Mouse (Mus musculus) layer of hippocampus, postnatal 25 days (tissue): ENCODE results near the gene Mapk13. TPM values are rescaled to one million over a fixed set of nuclear protein-coding genes. Genes with fewer than 3 reads are reported as not detected.
"Not testable (repeated sequence)": the region's sequence is repeated elsewhere in the genome, so short reads cannot be mapped to it uniquely, and the experiment has no call there.

Experiments used
- DNase-seq, 2 experiments: peaks; one replicate each; pipeline ENCODE4 v3.0.0; 2022; ENCODE audit warnings: mixed read lengths in 2 of 2, low spot score in 1 of 2; ENCODE audit errors: extremely low spot score in 1 of 2
- total RNA-seq, 2 experiments: library from RNA; stranded (reverse); gene quantifications; 2 replicates each; pipeline ENCODE4 v1.2.3; 2021

Mapk13 gene
- total RNA-seq, 2 experiments from 2014 or later, result 0.45 to 1.3 TPM

DNA sequence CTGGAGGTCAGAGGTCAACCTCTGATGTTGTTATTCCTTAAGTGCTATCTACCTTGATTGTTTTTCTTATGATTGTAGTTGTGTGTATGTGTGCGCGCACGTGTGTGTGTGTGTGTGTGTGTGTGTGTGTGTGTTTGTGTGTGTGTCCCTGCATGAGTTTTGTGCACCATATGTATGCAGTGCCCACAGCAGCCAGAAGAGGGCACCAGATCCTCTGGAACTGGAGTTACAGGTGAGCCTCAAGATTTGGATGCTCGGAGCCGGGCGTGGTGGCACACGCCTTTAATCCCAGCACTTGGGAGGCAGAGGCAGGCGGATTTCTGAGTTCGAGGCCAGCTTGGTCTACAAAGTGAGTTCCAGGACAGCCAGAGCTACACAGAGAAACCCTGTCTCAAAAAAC, 5.2 kb downstream of the Mapk13 start:
- not testable (repeated sequence) for DNase-seq

DNA sequence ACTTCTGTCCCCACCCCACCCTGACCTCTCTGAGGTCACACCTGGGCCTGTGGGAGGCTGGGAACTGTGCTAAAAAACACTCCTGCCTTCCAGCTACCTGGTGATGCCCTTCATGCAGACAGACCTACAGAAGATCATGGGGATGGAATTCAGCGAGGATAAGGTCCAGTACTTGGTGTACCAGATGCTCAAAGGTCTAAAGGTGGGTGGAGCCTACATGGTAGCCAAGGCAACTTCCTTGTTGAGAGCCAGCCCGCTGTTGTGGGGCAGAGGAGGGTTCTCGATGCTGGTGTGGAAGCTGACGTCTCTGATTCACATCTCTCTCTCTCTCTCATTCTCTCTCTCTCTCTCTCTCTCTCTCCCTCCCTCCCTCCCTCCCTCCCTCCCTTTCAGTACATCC, 6.1 kb downstream of the Mapk13 start:
- no peak for DNase-seq

DNA sequence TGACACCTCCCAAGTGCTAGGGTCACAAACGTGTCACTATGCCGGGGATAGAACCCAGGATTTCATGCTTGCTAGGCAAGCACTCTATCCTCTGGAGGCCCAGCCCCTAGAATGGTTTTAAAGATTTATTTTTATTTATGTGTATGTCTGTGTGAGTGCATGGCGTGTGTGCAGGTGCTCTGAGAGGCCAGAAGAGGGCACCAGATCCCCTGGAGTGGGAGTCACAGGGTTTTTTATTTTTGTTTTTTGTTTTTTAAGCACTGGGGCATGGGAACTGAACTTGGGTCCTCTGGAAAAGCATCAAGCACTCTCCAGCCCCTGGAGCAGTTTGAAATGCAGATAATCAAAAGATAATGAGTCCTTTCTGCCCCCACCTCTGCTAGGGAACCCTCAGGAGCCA, 7.7 kb downstream of the Mapk13 start:
- DNase-seq, result no peak

DNA sequence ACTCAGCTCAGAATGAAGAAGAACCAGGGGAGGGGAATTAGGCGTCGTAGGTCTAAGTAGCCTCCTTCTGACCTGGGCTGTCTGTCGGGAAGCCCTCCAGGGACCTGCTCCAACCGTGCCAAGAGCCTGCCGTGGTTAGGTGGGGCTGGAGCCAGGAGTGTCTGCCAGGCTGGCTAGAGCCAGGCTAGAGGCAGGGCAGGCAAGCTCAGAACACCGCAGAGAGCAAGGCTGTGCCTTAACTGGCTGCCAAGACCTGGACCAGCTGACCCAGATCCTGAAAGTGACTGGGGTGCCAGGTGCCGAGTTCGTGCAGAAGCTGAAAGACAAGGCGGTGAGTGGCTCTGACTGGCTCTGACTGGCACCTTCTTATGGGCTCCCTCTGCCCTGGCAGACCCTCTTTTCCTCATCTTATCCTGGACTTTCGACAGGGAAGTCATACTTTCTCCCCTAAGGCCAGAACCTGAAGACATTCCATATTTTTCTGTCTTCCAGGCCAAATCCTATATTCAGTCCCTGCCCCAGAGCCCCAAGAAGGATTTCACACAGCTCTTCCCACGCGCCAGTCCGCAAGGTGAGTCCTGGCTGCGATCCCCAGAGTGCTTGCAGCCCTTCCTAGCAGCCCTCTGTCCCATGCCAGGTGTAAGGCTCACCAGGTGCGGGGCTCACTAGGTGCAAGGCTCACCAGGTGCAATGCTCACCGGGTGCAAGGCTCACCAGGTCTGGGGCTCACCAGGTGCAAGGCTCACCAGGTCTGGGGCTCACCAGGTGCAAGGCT, 8.3 kb downstream of the Mapk13 start:
- peak in 1 of 2 experiments; percentile 20 for DNase-seq

DNA sequence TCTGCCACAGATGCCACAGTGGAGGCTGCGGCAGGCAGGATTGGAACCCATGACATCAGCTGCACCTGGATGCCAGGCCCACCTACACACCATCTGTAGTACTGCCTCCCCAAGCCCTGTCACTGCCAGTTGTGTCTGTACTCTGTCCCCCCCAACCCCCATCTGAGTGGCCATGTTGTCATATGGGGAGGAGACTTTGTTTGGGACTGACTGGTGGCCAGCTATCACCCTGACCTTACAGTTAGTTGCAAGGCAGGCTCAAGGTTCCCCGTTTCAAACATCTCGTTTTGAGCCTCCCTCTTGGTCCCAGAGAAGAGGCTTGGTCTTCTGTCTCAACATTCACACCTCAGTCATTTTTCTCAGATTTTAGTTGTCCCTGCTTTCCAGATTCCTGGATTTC, 10.6 kb downstream of the Mapk13 start:
- DNase-seq, result no peak

DNA sequence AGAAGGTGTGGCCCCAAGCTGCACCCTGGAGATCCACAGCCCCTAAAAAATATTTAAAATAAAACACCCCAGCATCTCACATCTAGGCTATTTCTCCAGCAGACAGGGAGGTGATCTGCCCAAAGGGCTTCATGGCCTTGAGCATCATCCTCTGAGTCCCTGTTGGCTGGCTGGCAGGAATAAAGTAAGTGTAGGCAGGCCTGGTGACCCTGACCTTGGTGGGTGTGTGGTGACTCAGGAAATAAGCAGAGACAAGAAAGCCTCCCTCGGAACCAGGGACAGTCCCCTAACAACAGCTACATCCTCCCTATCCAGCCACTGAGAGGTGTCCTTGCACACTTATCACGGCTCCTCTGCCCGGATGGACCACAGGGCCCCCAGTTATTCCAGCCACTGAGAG, 11.7 kb downstream of the Mapk13 start:
- no peak for DNase-seq

DNA sequence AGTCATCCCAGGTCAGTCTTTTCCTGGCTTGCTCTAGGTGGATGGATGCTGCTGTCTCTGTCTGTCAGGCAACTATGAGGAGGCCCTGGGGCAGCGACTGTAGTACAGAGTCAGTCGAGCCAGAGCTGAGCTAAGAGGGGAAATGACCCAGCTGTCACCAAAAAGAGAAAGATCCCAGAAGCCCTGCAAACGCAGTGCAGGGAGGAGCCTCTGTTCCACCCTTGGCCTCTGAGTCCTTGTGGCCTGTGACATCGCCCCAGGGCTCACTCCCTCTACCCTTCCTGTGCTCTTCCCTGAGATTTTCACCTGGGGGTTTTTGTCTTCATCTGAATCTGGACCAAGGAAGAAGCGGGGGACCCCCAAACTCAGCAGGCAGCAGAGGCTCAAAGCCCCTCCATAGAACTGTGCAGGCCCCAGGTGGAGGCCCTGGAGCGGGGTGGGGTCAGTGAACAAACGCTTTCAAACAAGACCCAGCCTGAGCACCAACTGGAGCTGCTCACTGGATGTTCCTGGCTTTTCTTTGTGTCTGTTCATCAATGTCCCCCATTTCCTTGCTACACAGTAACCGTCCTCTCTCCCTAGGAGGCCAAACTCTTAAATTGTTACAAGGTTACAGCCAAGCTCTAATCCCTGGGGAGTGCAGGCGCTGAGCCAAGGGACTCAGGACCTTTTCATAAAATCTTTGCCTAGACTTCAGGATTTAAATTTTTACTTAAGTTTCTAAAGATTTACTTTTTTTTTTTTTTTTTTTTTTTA, 12.4 kb downstream of the Mapk13 start:
- DNase-seq, result no peak

DNA sequence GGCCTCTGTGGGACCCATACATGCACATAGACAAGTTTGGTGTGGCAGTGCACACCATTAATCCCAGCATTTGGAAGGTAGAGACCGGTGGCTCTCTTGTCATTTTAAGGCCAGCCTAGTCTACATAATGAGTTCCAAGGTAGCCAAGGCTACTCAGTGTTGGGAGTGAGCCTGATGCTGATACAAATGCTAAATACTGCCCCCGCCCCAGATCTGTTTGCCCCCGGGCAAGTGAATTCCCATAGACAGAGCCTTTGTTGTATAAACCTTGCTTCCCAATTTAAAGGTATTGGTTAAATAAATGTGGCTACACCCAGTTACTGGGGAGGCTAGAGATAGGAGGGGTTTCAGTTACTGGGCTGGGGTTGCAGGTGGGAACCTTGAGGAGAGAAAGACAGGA, 15.9 kb downstream of the Mapk13 start:
- no peak for DNase-seq

DNA sequence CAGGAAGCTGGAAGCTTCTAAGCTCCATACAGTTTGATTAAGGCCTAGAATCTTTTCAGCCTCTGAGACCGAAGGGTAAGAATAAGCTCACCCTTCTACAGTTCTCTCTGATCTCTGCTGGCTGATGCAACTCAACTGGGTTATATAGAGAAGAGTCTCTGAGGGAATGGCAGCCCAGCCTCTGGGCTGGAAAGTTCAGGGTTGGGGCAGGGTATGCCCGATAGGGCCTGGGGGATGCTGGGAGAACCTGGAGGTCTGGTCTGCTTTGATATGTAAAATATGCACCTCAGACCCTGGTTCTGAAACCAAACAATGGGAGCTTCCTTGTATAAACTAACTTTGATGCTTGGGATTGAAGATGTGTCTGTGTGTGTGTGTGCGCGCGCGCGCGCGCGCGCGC, 18.4 kb downstream of the Mapk13 start:
- no peak for DNase-seq

DNA sequence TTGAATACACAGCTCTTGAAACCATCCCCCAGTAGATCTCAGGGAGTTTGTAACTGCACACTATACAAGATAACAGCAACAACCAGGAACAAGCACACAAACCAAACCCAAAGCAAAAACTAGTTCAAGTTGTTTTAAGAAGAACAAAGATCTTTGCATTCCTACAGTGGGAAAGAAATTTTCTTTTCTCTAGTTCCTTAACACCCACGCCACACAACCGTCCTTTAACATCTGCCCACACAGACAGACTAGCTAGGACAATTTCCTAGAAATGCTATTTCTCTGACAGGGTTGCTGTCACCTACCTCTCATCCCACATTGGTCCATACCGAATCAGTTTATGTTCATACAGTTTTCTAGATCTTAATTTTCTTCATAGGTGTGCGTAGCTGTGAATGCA, 27.9 kb downstream of the Mapk13 start:
- DNase-seq, result no peak

DNA sequence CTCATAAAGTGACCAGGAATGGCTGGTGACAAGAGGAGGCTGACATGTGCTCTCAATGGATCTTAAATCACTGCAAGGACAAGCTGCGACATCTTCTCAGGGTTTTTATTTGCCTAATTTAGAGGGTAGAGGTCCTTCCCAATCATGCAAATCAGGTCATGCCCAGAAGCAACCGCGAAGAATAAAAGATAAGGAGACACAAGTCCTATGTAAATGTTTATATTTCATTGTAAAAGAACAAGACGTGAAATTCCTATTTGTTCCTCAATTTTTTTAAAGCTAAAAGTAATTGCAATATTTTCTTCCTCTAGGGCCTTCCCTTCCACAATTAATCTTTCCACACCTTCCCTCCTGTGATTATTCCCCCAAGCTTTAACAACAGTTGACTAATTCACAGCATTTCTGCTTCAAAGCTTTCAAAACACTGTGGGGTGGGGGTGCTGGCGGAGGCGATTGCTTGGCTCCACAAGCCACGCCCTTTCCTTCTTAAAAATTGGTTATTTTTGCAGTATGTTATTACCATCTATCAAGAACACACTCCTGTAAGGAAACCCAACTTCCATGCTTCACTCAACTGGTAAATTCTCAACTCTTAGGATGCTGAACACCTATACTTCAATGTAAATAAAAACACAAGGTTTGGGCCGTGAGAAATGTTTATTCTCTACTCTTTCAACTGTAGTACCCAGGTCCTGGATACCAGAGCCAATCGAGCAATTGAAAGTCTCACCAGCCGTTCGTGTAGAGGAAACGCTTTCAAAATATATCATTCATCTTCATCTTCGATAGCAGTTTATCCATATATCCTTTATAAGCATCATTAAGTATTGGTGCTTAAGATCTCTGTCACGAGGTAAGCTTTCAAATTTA, 30.4 kb downstream of the Mapk13 start:
- no peak for DNase-seq

DNA sequence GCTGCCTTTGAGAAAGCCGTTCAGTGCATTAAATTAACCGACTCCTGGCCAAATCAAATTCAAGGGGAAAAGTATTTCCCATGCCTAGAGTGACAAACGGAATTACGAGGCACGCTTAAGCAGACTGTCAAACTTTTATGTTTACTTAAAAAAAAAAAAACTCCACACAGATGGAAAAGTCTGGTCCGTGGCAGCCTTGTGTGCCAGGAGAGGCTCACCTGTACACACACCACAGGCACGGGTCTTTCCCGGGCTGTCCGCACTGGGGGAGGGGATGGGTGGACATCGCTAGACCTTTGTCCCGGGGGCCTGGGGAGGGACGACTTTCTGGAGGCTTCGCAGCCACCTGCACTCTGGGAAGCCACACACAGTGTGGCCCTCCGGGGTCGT, 31.2 kb downstream of the Mapk13 start:
- DNase-seq, result no peak

DNA sequence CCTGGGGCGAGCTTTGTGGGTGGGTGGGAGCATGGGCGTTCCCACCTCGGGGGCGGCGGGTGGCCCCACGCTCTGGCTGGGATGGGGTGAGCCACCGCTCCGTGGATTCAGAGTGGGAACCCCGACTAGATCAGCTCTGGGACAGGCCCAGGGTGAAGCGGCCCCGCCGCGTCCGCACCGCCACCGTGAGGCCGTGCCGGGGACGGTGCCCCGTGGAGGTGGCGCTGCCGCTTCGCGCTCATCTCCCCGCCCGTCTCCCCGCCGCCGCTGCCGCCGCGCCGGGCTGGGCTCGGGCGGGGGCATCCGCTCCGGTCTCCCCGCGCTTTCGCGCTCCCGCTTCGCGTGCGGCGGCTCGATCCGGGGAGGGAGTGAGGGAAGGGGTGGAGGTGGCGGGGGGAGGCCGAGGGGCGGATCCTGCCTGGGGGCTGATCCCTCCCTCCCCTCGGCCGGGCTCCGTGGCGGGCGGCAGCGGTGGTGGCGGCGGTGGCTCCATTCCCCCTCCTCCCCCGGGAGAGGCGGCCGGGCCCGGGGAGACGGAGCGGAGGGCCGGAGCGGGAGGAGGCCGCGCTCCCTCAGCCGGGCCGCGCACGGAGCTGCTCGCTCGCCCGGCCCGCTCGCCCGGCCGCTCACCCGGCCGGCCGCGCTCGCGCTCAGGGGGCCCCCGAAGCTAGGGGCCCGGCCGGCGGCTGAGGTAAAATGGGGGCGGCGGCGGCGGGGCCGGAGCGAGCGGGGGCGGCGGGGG, 31.7 kb downstream of the Mapk13 start, which contains the start of gene Brpf3:
Gene Brpf3 (plus strand): TSS at position 420 of the 742 bp plus-strand sequence.
- peak; percentile 63 to 71 for DNase-seq

DNA sequence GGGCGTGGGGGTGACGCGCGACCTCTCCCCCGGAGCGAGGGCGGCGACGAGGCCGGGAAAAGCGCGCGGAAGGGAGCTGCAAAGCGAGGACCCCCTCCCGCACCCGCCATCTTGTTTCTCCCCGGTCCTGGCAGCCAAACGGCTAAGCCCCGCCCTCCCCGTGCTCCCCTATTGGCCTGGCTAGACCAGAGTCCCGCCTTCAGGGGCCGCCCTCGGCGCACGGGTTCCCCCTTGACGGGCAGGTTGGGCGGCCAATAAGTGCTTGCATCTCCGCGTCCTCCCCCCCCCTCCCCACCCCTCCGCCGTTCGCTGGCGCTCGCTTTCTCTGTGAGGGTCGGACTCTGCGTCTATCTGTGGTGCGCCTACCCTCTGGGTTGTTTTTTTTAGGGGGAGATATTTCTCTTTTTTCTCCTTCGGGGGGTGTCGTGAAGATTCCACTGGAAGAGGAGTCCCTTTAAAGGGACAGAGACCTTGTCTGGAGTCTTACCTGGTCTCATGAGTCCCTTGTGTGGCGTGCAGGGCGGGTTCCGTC, 32.4 kb downstream of the Mapk13 start:
- DNase-seq, result peak; percentile 95 to 98

DNA sequence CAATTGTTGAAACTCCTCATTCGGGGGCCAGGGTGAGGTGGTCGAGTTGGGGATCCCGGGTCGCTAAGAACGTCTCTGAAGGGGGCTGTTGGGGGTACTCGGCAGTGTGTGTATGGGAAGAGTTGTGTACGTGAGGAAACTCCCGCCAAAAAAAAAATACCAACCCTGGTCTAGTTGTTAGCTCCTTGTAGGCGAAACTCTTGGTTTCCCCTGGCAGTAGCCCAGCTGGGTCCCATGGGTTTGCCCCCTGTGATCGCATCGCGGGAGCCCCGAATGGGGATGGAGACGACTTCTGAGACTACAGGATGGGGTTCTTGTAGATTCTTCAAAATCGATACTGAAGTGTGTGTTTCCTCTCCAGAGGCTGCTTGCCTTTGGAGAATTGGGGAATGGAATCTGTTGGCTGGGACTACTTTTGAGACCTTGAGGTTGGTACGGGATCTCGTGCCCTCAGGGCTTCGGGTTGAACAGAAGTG, 32.9 kb downstream of the Mapk13 start:
- no peak for DNase-seq

DNA sequence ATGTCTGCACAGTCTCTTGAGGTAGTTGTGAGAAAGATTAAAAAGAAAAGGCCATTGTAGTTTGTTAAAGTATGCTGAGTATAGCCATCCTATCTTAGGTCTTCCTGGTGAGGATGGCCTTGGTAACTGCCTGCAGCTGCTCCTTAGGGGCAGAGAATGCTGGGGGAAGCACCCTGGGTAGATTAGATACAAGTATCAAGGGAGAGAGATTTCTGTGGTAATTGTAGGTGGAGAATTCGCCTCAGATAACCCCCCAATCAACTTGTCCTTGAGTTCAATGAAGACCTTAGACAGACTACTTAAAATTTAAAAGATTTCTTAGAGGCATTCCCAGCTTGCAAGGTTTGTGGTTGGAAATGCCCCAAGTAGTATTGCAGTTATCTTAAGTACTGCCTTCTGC, 34.2 kb downstream of the Mapk13 start:
- no peak for DNase-seq

DNA sequence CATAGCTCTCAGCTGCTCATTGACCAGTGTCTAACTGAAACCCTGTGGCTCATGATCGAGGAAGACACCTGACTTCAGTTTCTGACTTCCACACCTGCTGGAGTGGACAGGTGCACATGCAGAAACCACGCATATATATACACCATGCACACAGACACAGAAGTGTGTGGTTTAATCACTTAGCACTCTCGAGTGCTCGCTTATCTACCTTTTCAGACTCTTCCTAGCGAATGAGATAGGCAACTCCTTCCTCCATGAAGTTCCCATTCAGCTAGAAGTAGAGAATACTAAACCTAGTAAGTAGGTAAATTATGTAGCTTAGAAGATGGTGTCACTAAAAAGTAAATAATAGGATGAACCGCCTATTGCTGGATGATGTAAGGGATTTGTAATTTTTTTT, 35.9 kb downstream of the Mapk13 start:
- DNase-seq, result no peak

DNA sequence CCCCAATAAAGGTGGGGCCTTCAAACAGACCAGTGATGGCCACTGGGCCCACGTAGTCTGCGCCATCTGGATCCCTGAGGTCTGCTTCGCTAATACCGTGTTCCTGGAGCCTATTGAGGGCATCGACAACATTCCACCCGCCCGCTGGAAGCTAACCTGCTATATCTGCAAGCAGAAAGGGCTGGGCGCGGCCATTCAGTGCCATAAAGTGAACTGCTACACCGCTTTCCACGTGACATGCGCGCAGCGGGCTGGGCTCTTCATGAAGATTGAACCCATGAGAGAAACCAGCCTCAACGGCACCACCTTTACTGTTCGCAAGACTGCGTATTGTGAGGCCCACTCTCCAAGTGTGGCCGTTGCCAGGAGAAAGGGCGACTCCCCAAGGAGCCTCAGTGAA, 37.7 kb downstream of the Mapk13 start:
- DNase-seq, result no peak

DNA sequence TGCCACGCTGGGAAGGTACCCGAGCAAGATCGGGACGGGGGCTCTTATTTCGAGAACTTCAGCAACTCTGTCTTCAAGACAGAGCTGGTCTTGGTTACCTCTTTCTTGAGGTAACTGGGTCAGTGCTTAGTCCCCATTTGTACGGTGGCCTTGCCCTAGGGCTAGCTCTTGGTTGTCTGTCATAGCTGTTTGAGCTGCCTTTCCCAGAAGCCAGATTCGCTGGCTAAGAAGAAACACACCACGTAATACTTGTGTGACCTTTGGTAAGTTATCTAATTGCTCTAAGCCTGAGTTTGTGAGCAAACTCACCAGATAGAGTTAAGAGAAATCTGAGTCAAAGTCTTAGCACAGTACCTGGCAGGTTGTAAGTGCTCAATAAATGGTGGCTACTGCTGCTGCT, 39.6 kb downstream of the Mapk13 start:
- no peak for DNase-seq
